Mouse (Mus musculus) layer of hippocampus, adult 2 months (tissue): ENCODE measurements at regions not wholly inside any gene's neighbourhood (a gene's known extent, or its start where the extent isn't known, plus 50 kb on each side); places are given as distances from the start of the nearest gene placed in this dataset.

Source experiments
- DNase-seq, 2 experiments: peaks; one replicate each; pipeline ENCODE4 v3.0.0; 2022; ENCODE audit warnings: low spot score in 2 of 2
- H3K27ac ChIP-seq: fragments of 200-600 bp; 2 replicates; pipeline ENCODE4 v1.8.1; 2022
- H3K4me3 ChIP-seq: fragments of 200-600 bp; 2 replicates; pipeline ENCODE4 v1.8.1; 2022; ENCODE audit warnings: mild to moderate bottlenecking
- CTCF ChIP-seq: fragments of 200-600 bp; conservative IDR thresholded peaks from 2 replicates; pipeline ENCODE4 v1.8.1; 2022; ENCODE audit warnings: antibody characterized with exemption, mild to moderate bottlenecking, moderate library complexity

- H3K4me3 ChIP-seq: no peak overlapping the region
- TF ChIP-seq CTCF: no peak
- no peak overlapping the region for H3K27ac ChIP-seq
- DNase-seq: no peak
Observed at GRCm38 (mm10) chr10:65716914-65717610, 1378.9 kb upstream of the Jmjd1c start.

DNA sequence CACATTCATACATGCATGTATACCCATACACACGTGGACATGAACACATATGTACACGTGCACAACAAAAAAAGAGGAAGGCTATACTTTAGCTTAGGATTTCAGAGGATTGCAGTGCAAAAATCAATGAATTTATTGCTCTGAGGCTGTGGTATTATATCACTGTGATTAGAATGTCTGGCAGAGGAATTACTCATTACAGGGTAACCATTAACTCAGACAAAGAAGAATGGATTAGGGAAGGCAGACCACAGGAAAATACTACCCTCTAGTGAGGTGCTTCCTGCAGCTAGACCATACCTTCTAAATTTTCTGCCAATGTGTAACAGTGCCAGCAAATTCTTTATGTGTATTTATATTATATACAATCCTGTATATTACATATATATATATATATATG lies 1373.4 kb upstream of the Jmjd1c start:
- TF ChIP-seq CTCF: no peak
- Histone ChIP-seq H3K4me3 (no peak overlapping the region), H3K27ac (no peak overlapping the region)
- DNase-seq: no peak

GRCm38 (mm10) chr10:65769451-65769850 lies 1326.5 kb upstream of the Jmjd1c start:
- H3K27ac ChIP-seq: no peak overlapping the region
- peak; percentile 2 to 14 for DNase-seq
- peak; percentile 77 for TF ChIP-seq CTCF
- H3K4me3 ChIP-seq: no peak overlapping the region

DNA sequence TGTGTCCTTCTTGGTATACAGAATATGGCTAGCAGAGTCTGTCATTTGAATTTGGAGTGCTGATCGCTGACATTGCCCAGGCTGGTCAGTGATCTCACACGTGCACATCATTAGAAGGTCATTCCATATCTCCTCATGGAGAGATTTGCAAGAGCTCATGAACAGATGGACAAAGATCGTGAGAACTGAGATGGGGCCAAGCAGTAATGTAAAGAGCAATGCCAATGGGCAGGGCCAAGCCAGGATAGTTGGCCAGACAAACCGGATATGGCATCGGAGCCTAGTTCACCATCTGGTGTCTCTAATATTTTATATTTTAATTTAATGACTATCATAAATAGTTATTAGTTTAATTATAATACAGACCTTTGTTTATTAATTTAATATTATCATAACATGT lies 1324.0 kb upstream of the Jmjd1c start:
- no peak for DNase-seq
- Histone ChIP-seq H3K4me3 (no peak overlapping the region), H3K27ac (no peak overlapping the region)
- TF ChIP-seq CTCF: no peak

DNA sequence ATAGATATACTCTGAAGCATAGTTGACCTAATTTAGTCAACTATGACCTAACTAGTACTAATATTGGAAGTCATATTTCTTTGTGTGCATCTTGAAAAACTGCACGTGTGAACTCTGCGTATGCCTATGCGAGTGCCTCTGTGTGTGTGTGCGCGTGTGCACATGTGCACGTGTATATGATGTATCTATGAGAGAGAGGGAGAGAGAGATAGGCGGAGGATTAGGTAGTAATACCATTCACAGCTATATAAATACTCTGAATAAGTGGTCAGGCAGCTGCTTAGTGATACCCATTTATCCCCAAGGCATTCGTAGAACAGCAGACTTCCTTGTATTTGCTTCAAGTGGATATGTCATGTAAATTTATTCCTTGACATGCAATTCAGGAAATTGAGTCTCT lies 1310.9 kb upstream of the Jmjd1c start:
- no peak for DNase-seq
- no peak for TF ChIP-seq CTCF

More for the DNA sequence above, 1310.9 kb upstream of the Jmjd1c start:
- Histone ChIP-seq H3K4me3 (no peak overlapping the region), H3K27ac (no peak overlapping the region)
